Mouse (Mus musculus) cerebellum, adult 2 months (tissue): ENCODE measurements around the gene Nfkbia.

Experiments used
- CTCF ChIP-seq: fragments of 200-500 bp; IDR thresholded peaks from 2 replicates; pipeline ENCODE4 v1.5.1; 2011; ENCODE audit warnings: low read depth, mild to moderate bottlenecking, control low read depth, low read length, moderate library complexity, borderline replicate concordance; ENCODE audit not compliant: insufficient read depth
- POLR2A ChIP-seq: fragments of 200-500 bp; IDR thresholded peaks from 2 replicates; pipeline ENCODE4 v1.6.1; 2011; ENCODE audit warnings: low read length, control low read depth, borderline replicate concordance; ENCODE audit not compliant: insufficient read depth

DNA sequence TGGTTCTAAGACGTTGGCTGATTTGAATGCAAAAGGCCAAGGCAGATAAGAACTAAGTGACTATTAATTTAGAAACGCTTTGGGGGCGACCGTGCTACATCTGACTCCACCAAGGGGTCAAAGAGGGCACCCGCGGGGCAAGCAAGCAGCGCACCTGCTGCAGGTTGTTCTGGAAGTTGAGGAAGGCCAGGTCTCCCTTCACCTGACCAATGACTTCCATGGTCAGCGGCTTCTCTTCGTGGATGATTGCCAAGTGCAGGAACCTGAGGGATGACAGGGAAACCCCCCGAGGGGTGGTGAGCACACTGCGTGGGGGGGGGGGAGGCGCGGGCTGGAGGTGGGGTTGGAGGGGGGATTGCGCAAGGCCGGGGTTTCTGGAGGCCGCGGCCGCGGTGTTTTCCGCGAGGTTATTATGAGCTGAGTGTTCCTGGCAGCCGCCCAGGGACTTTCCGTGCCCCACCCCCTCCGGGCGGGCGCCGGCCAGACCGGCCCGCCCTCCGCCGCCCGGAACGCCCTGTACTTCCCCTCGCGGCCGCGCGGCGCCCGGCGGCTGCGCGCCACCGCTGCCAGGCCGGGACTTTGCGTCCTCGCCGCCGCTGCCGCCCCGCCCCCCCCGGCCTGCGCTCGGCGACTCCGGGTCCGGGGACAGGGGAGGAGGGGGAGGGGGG lies 797 bp downstream of the Nfkbia start:
- TF ChIP-seq POLR2A (no peak), CTCF (0 out of 2 replicates have a peak, but pooled peaks have one; percentile 3)
